Mouse (Mus musculus) forebrain, embryonic 14.5 days (tissue): ENCODE results near the gene Efna5. TPM values are rescaled to one million over a fixed set of nuclear protein-coding genes. Genes with fewer than 3 reads are reported as not detected.

ENCODE experiments used
- ATAC-seq: fragments of 200-750 bp; cut with Nextera tagmentation; 2 replicates; pipeline ENCODE4 v1.8.0; 2017; ENCODE audit warnings: mild to moderate bottlenecking, moderate library complexity
- DNase-seq: peaks from one replicate; pipeline ENCODE4 v3.0.0-alpha.2; 2015; ENCODE audit warnings: low spot score
- H3K27ac ChIP-seq: fragments of 300-500 bp; sonication (generic); 2 replicates; pipeline ENCODE4 v1.5.1; 2014; ENCODE audit warnings: low read depth, mild to moderate bottlenecking, control low read depth, low read length, moderate library complexity
- H3K27me3 ChIP-seq: fragments of 300-500 bp; sonication (generic); replicated peaks from 2 replicates; pipeline ENCODE4 v1.6.1; 2014; ENCODE audit warnings: low read length, control low read depth, mixed read lengths; ENCODE audit not compliant: control insufficient read depth, insufficient read depth
- H3K36me3 ChIP-seq: fragments of 300-500 bp; sonication (generic); 2 replicates; pipeline ENCODE4 v1.6.1; 2014; ENCODE audit warnings: low read length, control low read depth; ENCODE audit not compliant: control insufficient read depth, insufficient read depth
- H3K4me1 ChIP-seq: fragments of 300-500 bp; sonication (generic); 2 replicates; pipeline ENCODE4 v1.6.1; 2014; ENCODE audit warnings: antibody characterized with exemption, low read length, control low read depth; ENCODE audit not compliant: control insufficient read depth, insufficient read depth
- H3K4me2 ChIP-seq: fragments of 300-500 bp; sonication (generic); 2 replicates; pipeline ENCODE4 v1.6.1; 2014; ENCODE audit warnings: mild to moderate bottlenecking, control low read depth, low read length
- H3K4me3 ChIP-seq: fragments of 300-500 bp; sonication (generic); 2 replicates; pipeline ENCODE4 v1.5.1; 2014; ENCODE audit warnings: low read depth, low read length, control low read depth
- H3K9ac ChIP-seq: fragments of 300-500 bp; sonication (generic); 2 replicates; pipeline ENCODE4 v1.6.1; 2014; ENCODE audit warnings: mild to moderate bottlenecking, low read length, control low read depth, moderate library complexity
- H3K9me3 ChIP-seq: fragments of 300-500 bp; sonication (generic); replicated peaks from 2 replicates; pipeline ENCODE4 v1.6.1; 2016; ENCODE audit warnings: low read length, control low read depth, mixed read lengths; ENCODE audit not compliant: control insufficient read depth
- WGBS: fragments of 180-500 bp; shearing (Covaris S2); extraction: QIAGEN DNeasy Blood & Tissue Kit; methylation state at CpG from one replicate; pipeline ENCODE4 v1.1.7; 2014; 5-methylcytosine and 5-hydroxymethylcytosine counted together
- polyA plus RNA-seq: library from polyadenylated mRNA; unstranded; fragments of >200 nt; fragmentation: Nextera tagmentation; extraction: Ambion mirVana; gene quantifications from 2 replicates; pipeline ENCODE4 v1.2.1, GENCODE M21; 2014

Efna5 gene
- polyA plus RNA-seq, 1 experiment from 2014 or later, result 18.8 TPM

- H3K27me3 ChIP-seq, result no peaks in the 10 kb centered on the region
These were observed 277.5 kb downstream of the Efna5 start for GRCm38 (mm10) chr17:62603604-62604003.

GRCm38 (mm10) chr17:62598716-62599490 lies 282.2 kb downstream of the Efna5 start:
- ATAC-seq (no peak), DNase-seq (no peak)
- Histone ChIP-seq H3K9ac (no peak overlapping the region), H3K4me2 (no peak overlapping the region), H3K4me3 (no peak overlapping the region), H3K27me3 (no peaks in the 10 kb centered on the region), H3K27ac (no peak overlapping the region), H3K9me3 (no peaks in the 10 kb centered on the region), H3K4me1 (peaks cover 9% of the 10 kb centered on the region), H3K36me3 (no peaks in the 10 kb centered on the region)
- WGBS, result 41% methylated on average over 9 of the region's 9 CpGs

More at GRCm38 (mm10) chr17:62603604-62604003, 277.5 kb downstream of the Efna5 start:
- Histone ChIP-seq H3K9ac (no peak overlapping the region), H3K4me1 (peaks cover 26% of the 10 kb centered on the region), H3K36me3 (no peaks in the 10 kb centered on the region), H3K9me3 (no peaks in the 10 kb centered on the region), H3K4me2 (no peak overlapping the region), H3K27ac (no peak overlapping the region), H3K4me3 (no peak overlapping the region)
- WGBS, result 49% methylated on average over 5 of the region's 5 CpGs
- ATAC-seq (no peak), DNase-seq (no peak)

- H3K9me3 ChIP-seq, result no peaks in the 10 kb centered on the region; the same call in 1 of the 2 replicates
- no peaks in the 10 kb centered on the region for H3K36me3 ChIP-seq
- H3K4me3 ChIP-seq, result no peak overlapping the region
- H3K9ac ChIP-seq, result no peak overlapping the region
- H3K27me3 ChIP-seq, result no peaks in the 10 kb centered on the region
- peak; percentile 70 for DNase-seq
- H3K4me1 ChIP-seq, result peaks cover 15% of the 10 kb centered on the region; the same call in 1 of the 2 replicates
- no peak; the same call in 1 of the 2 replicates for ATAC-seq
- peak overlapping the region; percentile 39; the same call in 1 of the 2 replicates for H3K27ac ChIP-seq
- H3K4me2 ChIP-seq, result no peak overlapping the region
- WGBS, result 11% methylated on average over 5 of the region's 5 CpGs
These were observed 288.6 kb downstream of the Efna5 start for GRCm38 (mm10) chr17:62592436-62593074.

- Histone ChIP-seq H3K36me3 (no peaks in the 10 kb centered on the region), H3K27ac (no peak overlapping the region), H3K27me3 (no peaks in the 10 kb centered on the region), H3K4me2 (no peak overlapping the region), H3K9ac (no peak overlapping the region), H3K9me3 (peaks cover 6% of the 10 kb centered on the region; the same call in 1 of the 2 replicates), H3K4me1 (peaks cover 15% of the 10 kb centered on the region; the same call in 1 of the 2 replicates), H3K4me3 (no peak overlapping the region)
- WGBS, result 48% methylated on average over 10 of the region's 10 CpGs
- ATAC-seq (peak; percentile 43), DNase-seq (no peak)
These were observed 289.3 kb downstream of the Efna5 start for GRCm38 (mm10) chr17:62591581-62592435.

- H3K9me3 ChIP-seq, result peaks cover 6% of the 10 kb centered on the region; the same call in 1 of the 2 replicates
- no peaks in the 10 kb centered on the region for H3K27me3 ChIP-seq
- peaks cover 15% of the 10 kb centered on the region; the same call in 1 of the 2 replicates for H3K4me1 ChIP-seq
- ATAC-seq (no peak), DNase-seq (peak; percentile 49)
- H3K4me3 ChIP-seq, result no peak overlapping the region
- H3K4me2 ChIP-seq, result no peak overlapping the region
- no peaks in the 10 kb centered on the region for H3K36me3 ChIP-seq
- no peak overlapping the region for H3K9ac ChIP-seq
- H3K27ac ChIP-seq, result no peak overlapping the region
- 73% methylated on average over 9 of the region's 9 CpGs for WGBS
These were observed 290.2 kb downstream of the Efna5 start for GRCm38 (mm10) chr17:62590685-62591460.

GRCm38 (mm10) chr17:62580127-62580526 lies 301.0 kb downstream of the Efna5 start:
- Histone ChIP-seq H3K4me3 (no peak overlapping the region), H3K36me3 (no peaks in the 10 kb centered on the region), H3K9me3 (no peaks in the 10 kb centered on the region), H3K4me1 (no peaks in the 10 kb centered on the region), H3K4me2 (no peak overlapping the region), H3K9ac (no peak overlapping the region), H3K27ac (peak overlapping the region; percentile 3; the same call in 1 of the 2 replicates), H3K27me3 (no peaks in the 10 kb centered on the region)
- ATAC-seq (no peak), DNase-seq (peak; percentile 62)
- 71% methylated on average over 6 of the region's 6 CpGs for WGBS

GRCm38 (mm10) chr17:62579618-62580017 lies 301.5 kb downstream of the Efna5 start:
- no peaks in the 10 kb centered on the region for H3K4me1 ChIP-seq
- 54% methylated on average over 6 of the region's 6 CpGs for WGBS
- DNase-seq (no peak), ATAC-seq (peak; percentile 62)
- H3K36me3 ChIP-seq, result no peaks in the 10 kb centered on the region
- H3K27ac ChIP-seq, result peak overlapping the region; percentile 3; the same call in 1 of the 2 replicates
- no peaks in the 10 kb centered on the region for H3K9me3 ChIP-seq
- H3K4me2 ChIP-seq, result no peak overlapping the region
- H3K9ac ChIP-seq, result no peak overlapping the region
- H3K4me3 ChIP-seq, result no peak overlapping the region
- H3K27me3 ChIP-seq, result no peaks in the 10 kb centered on the region
